Mouse (Mus musculus) monocyte, adult 5-6 weeks (primary cell): ENCODE data around the gene Alkbh6. TPM values are rescaled to one million over a fixed set of nuclear protein-coding genes. Genes with fewer than 3 reads are reported as not detected.

ENCODE experiments used
- ATAC-seq: fragments of 153-309, 156-312 bp; replicated peaks from 2 replicates; pipeline ENCODE4 v1.8.0; 2017; ENCODE audit warnings: mild to moderate bottlenecking; ENCODE audit not compliant: low TSS enrichment, insufficient number of reproducible peaks, severe bottlenecking, poor library complexity, low FRiP score
- total RNA-seq: library from RNA; stranded (forward); fragments of 200-1000, 200-491, 200-594 nt; gene quantifications from 3 replicates; pipeline ENCODE4 v1.2.3, GENCODE M21; 2017

Alkbh6 gene
- total RNA-seq, 1 experiment from 2014 or later = 47.4 TPM

DNA sequence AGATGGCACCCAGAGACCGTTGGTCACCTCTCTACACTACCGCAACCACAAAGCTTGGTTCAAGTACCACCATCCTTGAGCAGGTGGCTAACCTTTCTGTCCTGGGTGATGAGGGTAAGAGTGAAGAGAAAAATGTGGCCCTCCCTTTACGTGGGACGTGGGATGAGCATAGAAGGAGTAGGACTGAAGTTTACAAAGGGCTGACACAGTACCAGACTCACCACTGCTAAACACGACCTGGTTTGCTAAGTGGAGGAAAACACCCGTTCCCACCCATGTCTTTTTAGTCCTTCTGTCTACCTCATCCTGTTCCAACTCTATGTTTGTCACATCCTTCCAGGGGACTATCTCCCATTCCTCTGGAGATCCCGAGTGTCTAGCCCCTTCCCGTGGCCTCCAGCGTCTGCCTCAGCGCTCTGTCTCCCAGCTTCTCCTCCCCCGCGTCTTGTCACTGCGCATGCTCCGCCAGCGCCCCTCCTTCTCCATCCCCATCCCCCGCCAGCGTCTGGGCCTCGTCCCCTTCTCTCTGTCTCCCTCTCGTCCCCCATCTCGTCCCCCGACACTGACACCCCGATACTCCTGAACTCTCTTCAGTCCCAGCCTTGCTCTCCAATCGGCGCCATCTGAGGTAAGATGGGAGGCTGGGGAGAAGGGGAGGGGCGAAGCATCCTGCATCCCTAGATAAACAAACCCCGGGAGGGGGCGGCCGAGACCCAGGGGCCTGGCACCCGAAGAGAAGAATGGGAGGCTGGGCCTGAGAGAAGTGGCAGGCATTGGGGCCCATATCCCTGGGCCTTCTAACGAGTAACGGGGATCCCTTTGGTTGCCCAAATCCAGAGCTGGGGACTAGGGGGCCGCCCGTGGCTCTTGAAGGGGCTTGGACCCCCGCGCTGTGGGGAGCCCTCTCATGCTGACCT lies 17.0 kb upstream of the Alkbh6 start, which contains the start of gene Clip3:
Gene Clip3 (plus strand): TSS at position 514 of the 917 bp plus-strand sequence.
- ATAC-seq = no peak

DNA sequence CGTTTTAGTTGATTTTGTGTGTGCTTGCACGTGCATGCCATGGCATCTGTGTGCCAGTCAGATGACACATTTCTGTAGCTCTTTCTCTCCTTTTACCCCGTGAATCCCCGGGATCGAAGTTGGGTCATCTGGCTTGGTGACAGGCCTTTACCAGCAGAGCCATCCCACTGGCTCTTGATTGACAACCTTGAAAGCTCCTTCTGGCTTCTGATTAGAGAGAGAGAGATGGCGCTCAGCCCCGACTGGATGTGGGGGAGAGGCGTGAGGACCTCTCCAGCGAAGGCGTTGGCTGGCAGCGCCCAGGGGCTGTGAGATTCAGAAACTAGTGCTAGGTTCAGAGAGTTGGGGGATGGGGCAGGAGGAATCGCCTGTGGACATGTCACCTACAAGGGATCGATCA lies 14.7 kb upstream of the Alkbh6 start:
- ATAC-seq = no peak

DNA sequence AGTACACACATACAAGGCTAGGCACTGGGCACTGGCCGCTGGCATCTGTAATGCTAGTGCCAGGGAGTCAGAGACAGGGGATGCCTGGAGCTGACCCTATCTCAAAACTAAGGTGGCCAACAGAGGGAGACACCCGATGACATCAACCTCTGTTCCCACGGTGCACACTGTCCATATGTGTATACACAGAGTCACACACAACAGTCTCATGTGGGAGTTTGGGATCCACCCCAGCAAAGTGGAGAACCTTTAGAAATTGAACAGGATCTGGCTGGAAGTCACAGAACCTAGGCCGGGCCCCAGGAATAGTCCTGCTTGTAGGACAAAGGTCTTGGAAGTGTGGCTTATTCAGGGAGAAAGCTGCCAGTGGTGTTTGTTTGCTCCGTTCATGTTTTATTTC lies 14.2 kb upstream of the Alkbh6 start:
- no peak for ATAC-seq

DNA sequence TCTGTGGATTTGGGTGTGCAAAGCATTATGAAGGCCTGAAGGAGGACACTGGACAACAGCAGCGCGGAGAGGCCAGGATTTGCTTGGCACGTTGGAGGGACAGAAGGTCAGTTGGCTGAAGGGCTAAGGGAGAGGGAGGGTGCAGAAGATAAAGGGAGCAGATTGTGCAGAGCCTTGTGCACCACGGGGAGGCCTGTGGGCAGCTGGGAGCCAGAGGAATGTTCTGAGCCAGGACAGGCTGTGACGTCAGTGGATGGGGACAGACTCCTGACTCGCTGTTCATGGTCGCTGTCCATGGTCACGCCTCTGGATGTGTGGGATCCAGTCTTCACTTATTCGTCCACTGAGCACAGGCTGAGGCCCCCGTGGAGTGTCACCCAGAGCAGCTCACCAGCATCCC lies 13.4 kb upstream of the Alkbh6 start:
- ATAC-seq = no peak

DNA sequence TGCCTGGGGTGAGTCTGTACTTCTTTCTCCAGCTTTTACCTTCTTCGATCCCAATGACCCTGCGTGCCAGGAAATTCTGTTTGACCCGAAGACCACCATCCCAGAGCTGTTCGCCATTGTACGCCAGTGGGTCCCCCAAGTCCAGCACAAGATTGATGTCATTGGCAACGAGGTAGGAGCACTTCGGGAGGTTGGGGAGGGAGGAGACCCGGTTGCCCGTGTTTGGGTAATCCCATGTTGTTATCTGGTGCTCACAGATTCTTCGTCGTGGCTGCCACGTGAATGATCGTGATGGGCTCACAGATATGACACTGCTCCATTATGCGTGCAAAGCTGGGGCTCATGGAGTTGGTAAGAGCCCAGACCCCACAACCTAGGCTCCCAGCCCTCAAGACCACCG lies 11.7 kb upstream of the Alkbh6 start:
- ATAC-seq = no peak

DNA sequence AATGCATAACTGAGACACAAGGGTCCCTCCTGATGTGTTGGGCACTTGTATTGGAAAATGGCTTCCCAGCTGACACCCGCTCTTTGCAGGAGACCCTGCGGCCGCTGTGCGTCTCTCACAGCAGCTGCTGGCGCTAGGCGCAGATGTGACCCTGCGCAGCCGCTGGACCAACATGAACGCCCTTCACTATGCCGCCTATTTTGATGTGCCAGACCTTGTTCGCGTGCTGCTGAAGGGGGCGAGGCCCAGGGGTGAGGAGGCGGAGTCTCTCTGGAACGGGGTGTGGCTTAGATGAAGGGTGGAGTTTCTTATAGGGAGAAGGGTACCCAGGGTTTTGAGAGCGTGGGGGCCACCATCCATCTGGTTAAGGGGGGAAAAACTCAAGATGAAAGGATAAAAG lies 11.3 kb upstream of the Alkbh6 start:
- ATAC-seq = no peak

DNA sequence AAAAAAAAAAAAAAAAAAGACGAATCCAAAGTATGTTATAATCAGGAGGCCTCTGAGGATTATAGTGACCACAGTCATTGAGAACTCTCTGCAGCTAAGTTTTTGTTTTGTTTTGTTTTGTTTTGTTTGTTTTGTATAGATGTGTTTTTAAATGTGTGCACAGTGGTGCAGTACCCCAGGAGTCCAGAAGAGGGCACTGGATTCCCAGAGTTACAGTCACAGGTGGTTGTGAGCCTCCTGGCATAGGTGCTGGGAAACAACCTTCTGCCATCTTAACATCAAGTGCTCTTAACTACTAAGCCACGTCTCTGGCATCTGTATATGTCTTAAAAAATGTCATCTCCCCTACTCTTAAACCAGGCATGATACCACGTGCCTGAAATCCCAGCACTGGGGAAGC lies 7.6 kb upstream of the Alkbh6 start:
- ATAC-seq = 0 out of 2 replicates have a peak, but pooled peaks have one; percentile 42

DNA sequence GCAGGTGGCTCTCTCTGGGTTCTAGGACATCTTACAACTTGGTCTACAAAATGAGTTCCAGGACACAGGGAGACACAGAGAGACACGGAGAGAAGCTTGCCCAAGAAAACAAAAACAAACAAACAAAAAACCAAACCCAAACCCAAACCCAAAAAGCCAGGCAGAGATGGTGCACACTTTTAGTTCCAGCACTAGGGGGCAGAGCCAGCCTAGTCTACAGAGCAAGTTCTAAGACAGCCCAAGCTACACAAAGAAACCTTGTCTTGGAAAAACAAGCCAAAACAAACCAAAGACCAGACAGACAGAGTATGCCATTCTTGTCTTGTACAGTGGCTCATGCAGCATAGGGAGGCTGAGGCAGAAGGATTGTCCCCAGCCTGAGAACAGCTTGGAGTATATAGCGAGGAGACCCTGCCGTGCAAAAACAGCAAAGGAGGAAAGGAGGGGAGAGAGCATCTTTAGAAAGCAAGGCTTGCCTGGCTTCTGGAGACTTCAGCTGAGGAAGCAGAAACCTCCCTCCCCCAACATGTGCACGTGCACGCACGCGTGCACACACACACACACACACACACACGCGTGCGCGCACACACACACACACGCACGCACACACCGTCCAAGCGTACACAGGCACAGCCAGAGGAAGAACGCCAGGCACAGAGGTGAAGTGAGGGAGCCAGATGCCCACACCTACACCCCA lies 2.3 kb upstream of the Alkbh6 start:
- no peak for ATAC-seq

DNA sequence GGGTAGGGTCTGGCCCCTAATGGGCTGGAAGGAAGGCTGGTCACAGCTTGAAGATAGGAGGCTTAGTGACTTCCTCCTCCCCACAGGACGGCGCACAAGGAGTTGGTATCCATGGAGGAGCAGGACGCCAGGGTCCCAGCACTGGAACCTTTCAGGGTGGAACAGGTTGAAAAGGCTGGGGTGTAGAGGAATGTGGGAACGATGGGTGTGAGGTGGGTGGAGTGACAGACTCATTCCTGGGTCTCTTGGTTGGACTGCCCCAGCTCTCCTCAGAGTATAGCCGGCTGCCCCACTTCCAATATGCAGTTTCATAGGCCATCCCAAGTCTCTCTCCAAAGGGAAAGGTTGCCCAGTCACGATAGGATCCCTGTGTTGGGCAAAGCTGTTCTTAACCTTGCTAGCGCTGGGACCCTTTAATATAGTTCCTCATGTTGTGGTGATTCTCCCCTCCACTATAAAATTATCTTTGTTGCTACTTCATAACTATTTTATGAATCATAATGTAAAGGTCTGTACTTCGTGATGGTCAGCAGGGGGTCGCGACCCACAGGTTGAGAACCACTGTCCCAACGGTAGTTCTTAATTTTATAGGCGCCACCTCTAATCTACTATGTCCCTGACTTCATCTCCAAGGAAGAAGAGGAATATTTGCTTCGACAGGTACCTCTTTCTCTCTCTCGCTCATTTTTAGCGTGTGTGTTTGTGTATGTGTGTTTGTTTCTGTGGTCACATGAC lies 1.0 kb downstream of the Alkbh6 start:
- no peak for ATAC-seq

DNA sequence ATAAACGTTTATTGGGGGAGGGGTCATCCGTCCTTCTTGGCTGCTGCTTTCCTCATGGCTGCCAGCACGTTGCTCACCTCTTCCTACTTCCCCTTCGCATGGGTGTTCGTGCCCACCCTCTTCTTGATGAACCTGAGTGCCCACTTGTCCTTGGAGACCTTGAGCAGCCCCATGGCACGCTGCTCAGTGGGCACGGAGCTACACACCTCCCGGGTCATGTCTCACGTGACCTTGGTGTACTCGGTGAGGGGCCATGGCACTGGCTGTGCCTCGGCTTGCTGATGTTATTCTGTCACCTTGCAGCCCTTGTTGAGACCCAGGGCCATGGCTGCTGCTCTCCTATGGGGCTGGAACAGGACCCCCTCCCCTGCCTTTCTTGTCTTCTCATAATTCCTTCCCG lies 1.6 kb downstream of the Alkbh6 start:
- no peak for ATAC-seq

DNA sequence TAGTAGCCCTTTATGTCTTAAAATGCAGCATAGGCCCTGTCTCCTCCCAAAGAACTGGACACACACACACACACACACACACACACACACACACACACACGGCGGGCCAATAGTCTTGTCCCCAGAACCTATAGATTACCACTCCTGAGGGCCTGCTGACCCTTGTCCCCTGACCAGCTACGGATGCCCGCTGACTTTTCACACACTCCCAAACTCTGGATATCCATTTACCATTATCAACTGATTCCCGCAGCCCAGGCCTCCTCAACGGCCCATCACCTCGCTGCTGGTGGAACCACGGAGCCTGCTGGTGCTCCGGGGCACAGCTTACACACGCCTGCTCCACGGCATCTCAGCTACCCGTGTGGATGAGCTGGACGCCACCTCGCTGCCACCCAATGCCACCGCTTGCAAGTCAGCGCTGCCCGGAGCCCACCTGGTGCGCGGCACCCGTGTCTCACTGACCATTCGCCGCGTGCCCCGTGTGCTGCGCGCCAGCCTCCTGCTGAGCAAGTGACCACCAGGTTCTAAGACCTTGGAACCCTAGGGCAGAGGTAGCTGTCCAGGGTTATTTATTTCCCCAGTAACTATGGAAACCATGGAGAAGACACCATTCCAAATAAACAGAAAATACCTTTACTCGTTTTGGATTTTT lies 5.3 kb downstream of the Alkbh6 start:
- no peak for ATAC-seq

DNA sequence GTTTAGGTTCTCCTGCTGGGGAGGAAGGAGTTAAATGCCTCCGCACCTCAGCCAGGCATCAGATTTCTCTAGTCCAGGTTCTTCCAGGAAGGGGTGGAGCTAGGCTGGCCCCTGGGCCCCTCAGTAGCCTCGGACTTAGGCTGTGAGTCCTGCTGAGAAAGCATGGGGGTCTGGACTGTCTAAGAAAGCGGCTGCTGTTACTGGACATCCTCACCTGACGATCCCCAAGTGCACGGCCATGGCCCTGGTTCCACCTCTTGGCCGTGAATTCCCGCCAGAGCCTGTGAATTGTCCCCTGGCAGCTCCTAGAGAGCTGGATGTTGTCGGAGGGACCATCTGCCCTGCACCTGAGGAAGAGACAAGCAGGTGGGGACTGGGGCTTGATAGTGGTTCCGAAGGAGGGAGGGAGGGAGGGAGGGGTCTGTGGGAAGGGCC lies 6.2 kb downstream of the Alkbh6 start, which contains the start of gene Syne4:
Gene Syne4 (plus strand): TSS at position 87 of the 435 bp plus-strand sequence.
- ATAC-seq = no peak

DNA sequence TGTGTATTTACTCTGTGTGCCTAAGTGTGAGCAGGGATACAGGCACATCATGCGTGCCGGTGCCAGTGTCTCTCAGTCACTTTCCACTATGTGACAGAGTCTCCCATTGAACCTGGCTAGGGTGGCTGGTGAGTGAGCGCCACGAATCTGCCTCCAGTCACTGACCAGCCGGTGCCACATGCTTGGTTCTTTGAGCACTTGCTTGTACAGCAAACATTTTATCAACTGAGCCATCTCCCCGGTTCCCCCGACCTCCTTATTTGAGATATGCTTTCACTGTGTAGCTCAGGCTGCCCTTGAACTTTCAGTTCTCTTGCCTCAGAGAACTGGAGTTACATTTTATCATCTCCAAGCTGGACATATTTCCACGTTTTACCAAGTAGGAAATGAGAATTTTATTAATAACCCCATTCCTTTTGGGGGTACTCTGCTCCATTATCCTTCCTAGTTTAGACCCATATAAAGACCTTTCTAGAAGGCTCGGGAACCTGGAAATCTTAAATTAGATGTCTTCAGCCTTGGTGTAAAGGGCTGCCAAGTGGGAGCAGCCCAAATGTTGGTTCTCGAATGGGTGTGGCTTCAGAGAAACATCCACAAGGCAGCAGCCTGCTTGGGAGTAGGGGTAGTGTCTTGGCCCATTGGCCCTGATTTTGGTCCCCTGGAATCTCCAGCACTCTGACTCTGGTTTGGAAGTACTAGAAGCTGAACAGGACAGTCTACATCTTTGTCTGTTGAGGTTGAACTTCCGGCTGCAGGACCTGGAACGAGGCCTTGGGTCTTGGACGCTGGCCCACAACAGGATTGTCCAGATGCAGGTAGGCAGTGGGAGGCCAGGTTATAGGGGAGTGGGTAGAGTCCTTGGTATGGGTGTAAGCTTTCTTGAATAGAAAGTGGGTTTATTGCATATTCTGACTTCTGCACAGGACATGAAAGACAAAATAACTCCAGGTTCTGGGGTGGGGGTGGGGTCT lies 7.3 kb downstream of the Alkbh6 start:
- ATAC-seq = no peak

DNA sequence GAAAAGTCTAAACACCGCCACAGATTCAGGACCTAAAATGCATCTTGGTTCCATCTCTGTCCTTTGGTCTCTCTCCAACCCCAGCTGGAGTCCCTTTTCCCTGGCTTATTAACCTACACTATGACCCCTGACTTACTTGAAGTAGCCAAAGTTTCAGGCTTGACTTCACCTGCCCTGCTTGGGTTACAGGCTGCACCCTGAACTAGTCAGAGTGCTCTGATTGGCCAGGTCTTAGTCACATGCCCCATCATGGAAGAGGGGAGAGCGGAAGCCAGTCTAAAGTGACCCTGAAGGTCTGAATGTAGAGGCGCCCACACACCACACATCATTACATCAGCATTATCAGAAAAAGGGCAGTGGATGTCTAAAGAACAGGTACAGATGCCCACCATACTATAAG lies 9.6 kb downstream of the Alkbh6 start:
- ATAC-seq = no peak

DNA sequence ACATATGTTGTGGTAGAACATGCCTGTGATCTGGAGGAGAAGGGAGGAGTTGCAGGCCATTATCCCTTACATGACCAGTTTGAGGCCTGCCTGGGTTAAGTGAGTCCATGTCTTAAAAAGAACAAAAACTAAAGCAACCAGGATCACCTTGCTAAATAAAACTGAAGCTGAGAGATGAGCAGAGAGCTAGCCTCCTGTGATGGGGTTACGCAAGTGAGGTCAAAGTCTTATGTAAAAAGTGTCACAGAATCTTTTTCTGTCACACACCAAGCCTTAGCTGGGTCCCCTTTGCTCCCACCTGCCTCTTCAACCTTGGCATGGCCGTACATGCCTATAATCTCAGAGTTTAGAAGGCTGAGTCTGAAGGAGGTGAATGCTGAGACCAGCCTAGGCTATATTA lies 12.4 kb downstream of the Alkbh6 start:
- no peak for ATAC-seq

DNA sequence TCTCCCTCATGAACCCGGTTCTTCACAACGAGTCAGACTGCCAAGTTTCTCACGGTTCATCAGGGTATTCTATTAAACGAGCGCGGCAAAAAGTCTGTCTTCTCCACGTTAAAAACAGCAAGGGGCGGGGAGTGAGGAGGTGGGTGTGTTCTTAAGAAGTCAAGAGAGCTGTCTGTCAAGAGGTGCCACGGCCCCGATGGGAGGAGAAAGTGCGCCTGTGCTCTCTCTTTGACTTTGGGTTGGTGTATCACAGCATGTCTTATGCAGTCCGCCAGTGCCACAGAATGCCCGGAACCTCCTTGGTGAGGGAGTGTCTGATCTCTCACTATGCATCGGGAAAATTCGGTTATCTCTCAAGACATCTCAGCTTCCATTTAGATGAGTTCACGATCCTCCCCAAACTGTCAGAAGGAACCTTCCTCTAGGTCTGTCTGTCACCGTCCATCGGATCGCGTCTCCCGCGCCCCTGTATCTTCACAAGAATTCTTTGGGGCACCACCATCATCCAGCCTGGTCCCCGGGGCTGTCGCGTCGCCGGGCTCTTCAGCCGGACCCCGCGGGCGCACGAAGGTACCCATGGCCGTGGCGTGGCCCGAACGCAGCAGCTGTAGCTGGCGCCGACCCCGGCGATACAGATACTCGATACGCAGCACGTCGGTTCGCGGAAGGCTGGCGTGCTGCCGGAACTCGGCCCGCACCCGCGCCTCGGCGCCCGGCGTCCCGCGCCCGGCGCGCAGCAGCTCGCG lies 13.2 kb downstream of the Alkbh6 start, which contains the start of gene E130208F15Rik:
Gene E130208F15Rik (plus strand): TSS at position 202 of the 746 bp plus-strand sequence.
- peak; percentile 33 for ATAC-seq

DNA sequence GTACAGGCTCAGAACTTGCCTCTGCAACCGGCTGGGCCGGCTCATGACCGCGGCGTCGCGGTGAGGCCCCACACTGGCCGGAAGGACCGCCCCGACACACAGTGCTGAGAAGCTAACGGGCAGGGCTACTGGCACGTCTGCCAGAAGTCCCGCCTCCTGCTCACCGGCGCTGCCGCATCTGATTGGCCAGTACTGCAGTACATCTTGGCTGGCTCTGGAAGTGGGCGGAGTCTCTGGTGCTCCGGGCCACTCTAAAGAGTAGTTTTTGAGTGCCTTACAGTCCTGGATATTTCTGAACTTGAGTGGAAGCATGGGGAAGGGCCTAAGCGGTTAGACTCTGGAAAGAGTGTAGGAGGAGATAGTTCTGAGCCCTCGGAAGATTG lies 13.8 kb downstream of the Alkbh6 start:
- peak; percentile 94 for ATAC-seq
